ENCODE assay signal across 12 mouse cellular contexts in genomic region chr4:142156506-142156905, GRCm38 (mm10).
DNase-seq lines count a peak whose midpoint lies in the region; ATAC-seq and TF ChIP-seq lines count a peak whose summit lies in the region.
"Had no signal": no experiment of that assay in that cellular context is flagged by ENCODE, and none has a peak within 500 bp of the region (broad histone marks: within the 10 kb centered on the region; RNA-seq: fewer than 3 reads in every experiment).

No protein-coding gene starts in this region.

- peak; percentile 68 for DNase-seq in layer of hippocampus, adult 9-11 months
- no peak for DNase-seq in layer of hippocampus, postnatal 25 days (ENCODE audit: extremely low spot score in 1 of 2, low spot score in 1 of 2)
- DNase-seq in cerebellum, adult 2 months: peak; percentile 63 to 75
- peak; percentile 53 to 61 for DNase-seq in cerebellum, postnatal 36 days
- DNase-seq in heart, postnatal 0 days (ENCODE audit: low spot score): peak; percentile 60
- no peak for DNase-seq in forebrain, embryonic 10.5 days (ENCODE audit: extremely low spot score, low spot score)
- no peak for DNase-seq in B cell, adult 2 months
- DNase-seq: kidney, postnatal 10 days had no signal

- ATAC-seq in heart, postnatal 0 days (ENCODE audit: insufficient read depth, low read depth): peak; percentile 65
- no peak for ATAC-seq in megakaryocyte-erythroid progenitor cell, adult 5-6 weeks (replicated peaks; ENCODE audit: low FRiP score, low TSS enrichment, poor library complexity, severe bottlenecking)
- ATAC-seq: inflammation-experienced regulatory T-cells, adult 6 months; liver, embryonic 12.5 days had no signal

- peaks cover 27% of the 10 kb centered on the region for H3K4me1 ChIP-seq in cerebellum, adult 2 months (ENCODE audit: control insufficient read depth, insufficient read depth, low read length)
- no peaks in the 10 kb centered on the region for H3K4me1 ChIP-seq in heart, postnatal 0 days (ENCODE audit: control insufficient read depth, insufficient read depth)
- peaks cover 23% of the 10 kb centered on the region for H3K4me1 ChIP-seq in forebrain, embryonic 10.5 days
- H3K4me1 ChIP-seq: liver, embryonic 12.5 days had no signal

- TF ChIP-seq CTCF in cerebellum, adult 2 months (IDR thresholded peaks at IDR 0.05; ENCODE audit: borderline replicate concordance, insufficient read depth, low read depth, low read length): no peak
- TF ChIP-seq CTCF in heart, postnatal 0 days (IDR thresholded peaks at IDR 0.05; ENCODE audit: low read depth): no peak

- no peak overlapping the region for H3K9ac ChIP-seq in heart, postnatal 0 days (replicated peaks; ENCODE audit: low read depth, low read length)
- H3K9ac ChIP-seq: forebrain, embryonic 12.5 days; liver, embryonic 12.5 days had no signal

- TF ChIP-seq EP300 in heart, postnatal 0 days (IDR thresholded peaks at IDR 0.05; ENCODE audit: low read depth): peak; percentile 50; the same call in 1 of the 2 replicates

- no peak overlapping the region for H3K4me2 ChIP-seq in heart, postnatal 0 days (ENCODE audit: low read depth, low read length)
- H3K4me2 ChIP-seq: forebrain, embryonic 12.5 days; liver, embryonic 12.5 days had no signal

- no peaks in the 10 kb centered on the region for H3K36me3 ChIP-seq in heart, postnatal 0 days (replicated peaks; ENCODE audit: control insufficient read depth, insufficient read depth, low read length)
- peaks cover 36% of the 10 kb centered on the region for H3K36me3 ChIP-seq in forebrain, embryonic 10.5 days (replicated peaks)
- H3K36me3 ChIP-seq: liver, embryonic 12.5 days had no signal

- H3K27ac ChIP-seq in cerebellum, adult 2 months (ENCODE audit: insufficient read depth, low read length): no peak overlapping the region
- H3K27ac ChIP-seq in heart, postnatal 0 days (ENCODE audit: low read depth): no peak overlapping the region
- H3K27ac ChIP-seq in forebrain, embryonic 10.5 days: no peak overlapping the region
- H3K27ac ChIP-seq: forebrain, embryonic 12.5 days; liver, embryonic 12.5 days had no signal

- no peak for TF ChIP-seq POLR2A in cerebellum, adult 2 months (IDR thresholded peaks at IDR 0.05; ENCODE audit: borderline replicate concordance, insufficient read depth, low read length)

- no peaks in the 10 kb centered on the region for H3K27me3 ChIP-seq in cerebellum, adult 2 months (ENCODE audit: control insufficient read depth, insufficient read depth, low read length)
- no peaks in the 10 kb centered on the region for H3K27me3 ChIP-seq in heart, postnatal 0 days (ENCODE audit: control insufficient read depth, insufficient read depth, low read length)
- no peaks in the 10 kb centered on the region for H3K27me3 ChIP-seq in forebrain, embryonic 10.5 days (ENCODE audit: poor library complexity, severe bottlenecking)
- H3K27me3 ChIP-seq: forebrain, embryonic 12.5 days; liver, embryonic 12.5 days had no signal

- no peak overlapping the region for H3K4me3 ChIP-seq in cerebellum, adult 2 months (replicated peaks; ENCODE audit: insufficient read depth, low read depth, low read length)
- no peak overlapping the region for H3K4me3 ChIP-seq in heart, postnatal 0 days (ENCODE audit: low read depth, low read length)
- no peak overlapping the region for H3K4me3 ChIP-seq in forebrain, embryonic 10.5 days
- H3K4me3 ChIP-seq: forebrain, embryonic 12.5 days; liver, embryonic 12.5 days had no signal

- 5% methylated on average over 5 of the region's 5 CpGs for WGBS in cerebellum, adult 2 months
- 28% methylated on average over 5 of the region's 5 CpGs for WGBS in heart, postnatal 0 days
- 88% methylated on average over 5 of the region's 5 CpGs for WGBS in forebrain, embryonic 10.5 days

- no peaks in the 10 kb centered on the region for H3K9me3 ChIP-seq in heart, postnatal 0 days (replicated peaks; ENCODE audit: control insufficient read depth, low read length)
- peaks cover 1% of the 10 kb centered on the region; the same call in 1 of the 2 replicates for H3K9me3 ChIP-seq in forebrain, embryonic 10.5 days
- H3K9me3 ChIP-seq: forebrain, embryonic 12.5 days had no signal

Comparison
In these comparisons a context has a peak if more than half of its experiments do, and no peak if none do; other contexts are left out.
1. DNase-seq: peak in layer of hippocampus, adult 9-11 months (single experiment), cerebellum, adult 2 months (2 of 2), cerebellum, postnatal 36 days (2 of 2) and heart, postnatal 0 days (single experiment); none in layer of hippocampus, postnatal 25 days (0 of 2), forebrain, embryonic 10.5 days (single experiment) and B cell, adult 2 months (0 of 2).